Mouse (Mus musculus): ENCODE measurements around the gene Acd.

Gene Acd

GRCm38 (mm10) chr8:105700966-105701824, at the start of gene Acd, which contains the start of gene Pard6a:
TSS of gene Acd (minus strand) at chr8:105701102.
TSS of gene Pard6a (plus strand) at chr8:105701148.
- in situ Hi-C loops (cut with MboI, MseI), result no loop called here

GRCm38 (mm10) chr8:105750606-105751005, 49.7 kb upstream of the Acd start:
- in situ Hi-C loops (cut with MboI, MseI), result no loop called here

GRCm38 (mm10) chr8:105743301-105743700, 42.4 kb upstream of the Acd start:
- in situ Hi-C loops (cut with MboI, MseI), result no loop called here

GRCm38 (mm10) chr8:105739216-105739615, 38.3 kb upstream of the Acd start:
- in situ Hi-C loops (cut with MboI, MseI), result no loop called here

- in situ Hi-C loops (cut with MboI, MseI), result no loop called here
Observed at GRCm38 (mm10) chr8:105732186-105732585, 31.3 kb upstream of the Acd start.

GRCm38 (mm10) chr8:105727397-105728124, 26.7 kb upstream of the Acd start:
- in situ Hi-C loops (cut with MboI, MseI), result loop anchor here (5.0 kb wide), 1 partner anchor 55 kb away; no protein-coding TSS in a partner anchor

GRCm38 (mm10) chr8:105725726-105726125, 24.8 kb upstream of the Acd start:
- in situ Hi-C loops (cut with MboI, MseI), result loop anchor here (5.0 kb wide), 1 partner anchor 57 kb away; no protein-coding TSS in a partner anchor

GRCm38 (mm10) chr8:105722861-105723260, 22.0 kb upstream of the Acd start:
- in situ Hi-C loops (cut with MboI, MseI), result no loop called here

GRCm38 (mm10) chr8:105719637-105720036, 18.7 kb upstream of the Acd start:
- in situ Hi-C loops (cut with MboI, MseI), result no loop called here

GRCm38 (mm10) chr8:105716302-105716945, 15.5 kb upstream of the Acd start:
- in situ Hi-C loops (cut with MboI, MseI), result no loop called here

GRCm38 (mm10) chr8:105715042-105715441, 14.1 kb upstream of the Acd start:
- in situ Hi-C loops (cut with MboI, MseI), result no loop called here

GRCm38 (mm10) chr8:105714139-105714538, 13.2 kb upstream of the Acd start:
- in situ Hi-C loops (cut with MboI, MseI), result no loop called here

GRCm38 (mm10) chr8:105712286-105712685, 11.4 kb upstream of the Acd start:
- in situ Hi-C loops (cut with MboI, MseI), result no loop called here

GRCm38 (mm10) chr8:105709317-105709716, 8.4 kb upstream of the Acd start:
- in situ Hi-C loops (cut with MboI, MseI), result no loop called here

- in situ Hi-C loops (cut with MboI, MseI), result no loop called here
Observed at GRCm38 (mm10) chr8:105708675-105709074, 7.8 kb upstream of the Acd start.

- in situ Hi-C loops (cut with MboI, MseI), result no loop called here
Observed at GRCm38 (mm10) chr8:105707498-105708403, 6.8 kb upstream of the Acd start, which contains the start of the genes 4933405L10Rik and Enkd1. TSS of gene 4933405L10Rik (plus strand) at chr8:105707655. TSS of gene Enkd1 (minus strand) at chr8:105708210.

GRCm38 (mm10) chr8:105706426-105706825, 5.5 kb upstream of the Acd start:
- in situ Hi-C loops (cut with MboI, MseI), result no loop called here

- in situ Hi-C loops (cut with MboI, MseI), result no loop called here
Observed at GRCm38 (mm10) chr8:105704955-105705354, 4.1 kb upstream of the Acd start.

- in situ Hi-C loops (cut with MboI, MseI), result no loop called here
Observed at GRCm38 (mm10) chr8:105704146-105704812, 3.4 kb upstream of the Acd start.

GRCm38 (mm10) chr8:105702731-105703415, 2.0 kb upstream of the Acd start:
- in situ Hi-C loops (cut with MboI, MseI), result no loop called here

Measured in T-helper 1 cell (primary cell).